Mouse (Mus musculus) E14TG2a.4 (cell line): ENCODE results near the gene Olfr455.

Experiments used
- CTCF ChIP-seq: conservative IDR thresholded peaks from 2 replicates; pipeline ENCODE4 v1.5.1; 2014; ENCODE audit warnings: low read length
- NANOG ChIP-seq: IDR thresholded peaks from 2 replicates; pipeline ENCODE4 v1.6.1; 2014; ENCODE audit warnings: borderline replicate concordance, low read length, mixed read lengths

DNA sequence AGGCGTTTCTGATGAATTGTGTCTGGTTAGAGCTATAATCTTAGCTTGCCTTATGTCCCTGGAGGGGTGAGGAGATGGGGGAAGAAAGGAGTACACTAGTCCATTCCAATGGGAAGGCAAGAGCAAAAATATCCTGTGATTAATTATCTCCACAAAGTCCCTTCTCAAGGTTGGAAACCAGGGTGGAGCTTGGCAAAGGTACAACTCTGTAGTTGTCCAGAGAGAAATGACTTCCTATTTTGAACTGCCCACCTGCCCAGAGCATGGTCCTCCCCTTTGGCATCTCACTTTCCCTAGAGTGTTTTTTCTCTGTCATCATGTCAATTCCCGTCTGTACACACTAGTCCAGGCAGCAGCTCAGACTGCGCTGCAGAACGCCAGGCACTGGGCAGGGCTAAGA lies at the start of gene Olfr455:
- no peak for TF ChIP-seq CTCF
- no peak for TF ChIP-seq NANOG
